11 mouse cellular contexts compared by ENCODE assay signal in genomic region chr11:115615108-115615825, GRCm38 (mm10). TPM values are rescaled to one million over a fixed set of nuclear protein-coding genes. Genes with fewer than 3 reads are reported as not detected.
A peak's percentile ranks its signal among the peaks of the same experiment; 100 is the strongest.
DNase-seq lines count a peak whose midpoint lies in the region; ATAC-seq lines count a peak whose summit lies in the region.
"Had no signal": no experiment of that assay in that cellular context is flagged by ENCODE, and none has a peak within 500 bp of the region (broad histone marks: within the 10 kb centered on the region; RNA-seq: fewer than 3 reads in every experiment).

No protein-coding gene starts in this region.

- H3K9me3 ChIP-seq in lung, embryonic 16.5 days (ENCODE audit: control insufficient read depth, low read length), result no peaks in the 10 kb centered on the region
- H3K9me3 ChIP-seq in stomach, embryonic 14.5 days (ENCODE audit: control insufficient read depth, low read depth, low read length), result no peaks in the 10 kb centered on the region
- H3K9me3 ChIP-seq: hindbrain, embryonic 12.5 days; lung, embryonic 15.5 days had no signal

- H3K9ac ChIP-seq in lung, embryonic 16.5 days (ENCODE audit: low read length), result peak overlapping the region; percentile 18; the same call in 1 of the 2 replicates
- H3K9ac ChIP-seq in stomach, embryonic 14.5 days (replicated peaks; ENCODE audit: low read depth, low read length), result no peak overlapping the region
- H3K9ac ChIP-seq: hindbrain, embryonic 12.5 days; lung, embryonic 15.5 days had no signal

- intact Hi-C loops in heart, postnatal 10 days (cut with DNase I), result no loop called here

- H3K4me1 ChIP-seq in lung, embryonic 16.5 days (replicated peaks; ENCODE audit: control insufficient read depth, insufficient read depth, low read length), result peaks cover 14% of the 10 kb centered on the region
- H3K4me1 ChIP-seq in stomach, embryonic 14.5 days (ENCODE audit: control insufficient read depth, insufficient read depth, low read length), result peaks cover 15% of the 10 kb centered on the region; the same call in 1 of the 2 replicates

- H3K4me2 ChIP-seq in lung, embryonic 16.5 days (ENCODE audit: low read depth, low read length), result no peak overlapping the region
- H3K4me2 ChIP-seq in stomach, embryonic 14.5 days (replicated peaks; ENCODE audit: low read depth, low read length), result no peak overlapping the region
- H3K4me2 ChIP-seq: hindbrain, embryonic 12.5 days; lung, embryonic 15.5 days had no signal

- WGBS in lung, embryonic 16.5 days, result 73% methylated on average over 15 of the region's 15 CpGs
- 76% methylated on average over 15 of the region's 15 CpGs for WGBS in stomach, embryonic 14.5 days

- ATAC-seq in lung, embryonic 16.5 days (ENCODE audit: low read depth), result no peak
- ATAC-seq in stomach, embryonic 14.5 days (ENCODE audit: insufficient number of reproducible peaks, insufficient read depth, low FRiP score, low read depth), result no peak

- H3K27ac ChIP-seq in lung, embryonic 16.5 days (ENCODE audit: low read length), result no peak overlapping the region; the same call in 1 of the 2 replicates
- H3K27ac ChIP-seq in stomach, embryonic 14.5 days (ENCODE audit: low read length), result peak overlapping the region; percentile 13; the same call in 1 of the 2 replicates
- H3K27ac ChIP-seq: hindbrain, embryonic 12.5 days; left cerebral cortex, adult 2 months; lung, embryonic 15.5 days had no signal

- DNase-seq in cerebellum, adult 9-11 months, result peak; percentile 34
- no peak for DNase-seq in cerebellum, postnatal 25 days
- no peak for DNase-seq in lung, postnatal 36 days
- DNase-seq in heart, postnatal 10 days, result peak; percentile 58 to 59
- no peak for DNase-seq in left cerebral cortex, adult 8-10 months (ENCODE audit: low spot score in 2 of 2)
- no peak for DNase-seq in layer of hippocampus, postnatal 14 days (ENCODE audit: low spot score in 2 of 2)

- H3K27me3 ChIP-seq in lung, embryonic 16.5 days (ENCODE audit: control insufficient read depth, insufficient read depth, low read depth, low read length), result no peaks in the 10 kb centered on the region
- H3K27me3 ChIP-seq in stomach, embryonic 14.5 days (ENCODE audit: control insufficient read depth, insufficient read depth, low read length), result no peaks in the 10 kb centered on the region
- H3K27me3 ChIP-seq: lung, embryonic 15.5 days had no signal

- no peak overlapping the region for H3K4me3 ChIP-seq in lung, embryonic 16.5 days (ENCODE audit: low read length)
- H3K4me3 ChIP-seq in stomach, embryonic 14.5 days (ENCODE audit: low read depth, low read length), result no peak overlapping the region
- H3K4me3 ChIP-seq: hindbrain, embryonic 12.5 days; left cerebral cortex, adult 2 months; lung, embryonic 15.5 days had no signal

- 0 out of 2 replicates have a peak, but pooled peaks cover 4% of the 10 kb centered on the region for H3K36me3 ChIP-seq in lung, embryonic 16.5 days (ENCODE audit: control insufficient read depth, insufficient read depth, low read length)
- peaks cover 4% of the 10 kb centered on the region; the same call in 1 of the 2 replicates for H3K36me3 ChIP-seq in stomach, embryonic 14.5 days (ENCODE audit: control insufficient read depth, insufficient read depth, low read length)

RNA-seq across cellular contexts. Expression of gene Mif4gd, which starts 2.5 kb away (rescaled TPM):
- 36.8 and 40.6 TPM in 2 replicates for polyA plus RNA-seq in lung, embryonic 16.5 days (2015; fragmentation: Nextera tagmentation; extraction: Ambion mirVana)
- total RNA-seq in heart, postnatal 10 days (2021), result 10 to 100 TPM; 37.6 to 38.8 TPM
- polyA plus RNA-seq in stomach, embryonic 14.5 days (2014; fragmentation: Nextera tagmentation; extraction: Ambion mirVana), result 33.4 and 35.1 TPM in 2 replicates
- total RNA-seq in left cerebral cortex, adult 8-10 months (2022), result 10 to 100 TPM; 13.9 to 22.0 (median 17.6) TPM
- 10 to 100 TPM; 22.5 to 23.5 TPM for total RNA-seq in layer of hippocampus, postnatal 14 days (2021)

RNA-seq across cellular contexts. Expression of gene Gga3, which starts 11.4 kb away (rescaled TPM):
- polyA plus RNA-seq in lung, embryonic 16.5 days (2015; fragmentation: Nextera tagmentation; extraction: Ambion mirVana), result 21.1 and 25.4 TPM in 2 replicates
- total RNA-seq in heart, postnatal 10 days (2021), result 10 to 100 TPM; 17.9 to 21.0 TPM
- 18.6 and 21.2 TPM in 2 replicates for polyA plus RNA-seq in stomach, embryonic 14.5 days (2014; fragmentation: Nextera tagmentation; extraction: Ambion mirVana)
- 10 to 100 TPM; 73.8 to 92.9 (median 89.0) TPM for total RNA-seq in left cerebral cortex, adult 8-10 months (2022)
- total RNA-seq in layer of hippocampus, postnatal 14 days (2021), result 10 to 100 TPM; 57.0 to 69.8 TPM

RNA-seq across cellular contexts. Expression of gene Mrps7, which starts 11.5 kb away (rescaled TPM):
- polyA plus RNA-seq in lung, embryonic 16.5 days (2015; fragmentation: Nextera tagmentation; extraction: Ambion mirVana), result 79.3 and 87.6 TPM in 2 replicates
- total RNA-seq in heart, postnatal 10 days (2021), result 10 to 100 TPM; 60.2 to 72.5 TPM
- polyA plus RNA-seq in stomach, embryonic 14.5 days (2014; fragmentation: Nextera tagmentation; extraction: Ambion mirVana), result 88.8 and 96.0 TPM in 2 replicates
- 10 to 100 TPM; 36.9 to 57.0 (median 48.4) TPM for total RNA-seq in left cerebral cortex, adult 8-10 months (2022)
- total RNA-seq in layer of hippocampus, postnatal 14 days (2021), result 10 to 100 TPM; 53.1 to 56.4 TPM

RNA-seq across cellular contexts. Expression of gene Slc25a19, which starts 12.8 kb away (rescaled TPM):
- polyA plus RNA-seq in lung, embryonic 16.5 days (2015; fragmentation: Nextera tagmentation; extraction: Ambion mirVana), result 25.0 and 25.4 TPM in 2 replicates
- total RNA-seq in heart, postnatal 10 days (2021), result 10 to 100 TPM; 40.3 to 41.1 TPM
- 21.5 and 24.3 TPM in 2 replicates for polyA plus RNA-seq in stomach, embryonic 14.5 days (2014; fragmentation: Nextera tagmentation; extraction: Ambion mirVana)
- total RNA-seq in left cerebral cortex, adult 8-10 months (2022), result 10 to 100 TPM; 54.5 to 62.2 (median 58.5) TPM
- 10 to 100 TPM; 54.0 to 57.1 TPM for total RNA-seq in layer of hippocampus, postnatal 14 days (2021)

RNA-seq across cellular contexts. Expression of gene Nup85, which starts 51.0 kb away (rescaled TPM):
- polyA plus RNA-seq in lung, embryonic 16.5 days (2015; fragmentation: Nextera tagmentation; extraction: Ambion mirVana), result 158 and 165 TPM in 2 replicates
- total RNA-seq in heart, postnatal 10 days (2021), result 10 to 100 TPM; 27.0 to 28.1 TPM
- polyA plus RNA-seq in stomach, embryonic 14.5 days (2014; fragmentation: Nextera tagmentation; extraction: Ambion mirVana), result 162 and 164 TPM in 2 replicates
- 10 to 100 TPM; 43.9 to 49.4 (median 46.0) TPM for total RNA-seq in left cerebral cortex, adult 8-10 months (2022)
- 10 to 100 TPM; 43.4 to 47.1 TPM for total RNA-seq in layer of hippocampus, postnatal 14 days (2021)

Comparison
In these comparisons a context has a peak if more than half of its experiments do, and no peak if none do; other contexts are left out.
1. DNase-seq: peak in cerebellum, adult 9-11 months (single experiment) and heart, postnatal 10 days (2 of 2); none in cerebellum, postnatal 25 days (0 of 2), lung, postnatal 36 days (single experiment), left cerebral cortex, adult 8-10 months (0 of 2) and layer of hippocampus, postnatal 14 days (0 of 2).